Mouse (Mus musculus) stomach, embryonic 14.5 days (tissue): ENCODE results near the gene Dlx3. TPM values are rescaled to one million over a fixed set of nuclear protein-coding genes. Genes with fewer than 3 reads are reported as not detected.
A peak's percentile ranks its signal among the peaks of the same experiment; 100 is the strongest.

Experiments
- ATAC-seq: fragments of 200-750 bp; cut with Nextera tagmentation; 2 replicates; pipeline ENCODE4 v1.8.0; 2017; ENCODE audit warnings: low read depth, moderate TSS enrichment; ENCODE audit not compliant: insufficient number of reproducible peaks, insufficient read depth, low FRiP score
- H3K27ac ChIP-seq: fragments of 300-500 bp; sonication (generic); 2 replicates; pipeline ENCODE4 v1.5.1; 2014; ENCODE audit warnings: mild to moderate bottlenecking, low read length, moderate library complexity, mixed read lengths
- H3K27me3 ChIP-seq: fragments of 300-500 bp; sonication (generic); 2 replicates; pipeline ENCODE4 v1.6.1; 2014; ENCODE audit warnings: low read length, control low read depth, mixed read lengths; ENCODE audit not compliant: control insufficient read depth, insufficient read depth
- H3K36me3 ChIP-seq: fragments of 300-500 bp; sonication (generic); 2 replicates; pipeline ENCODE4 v1.6.1; 2014; ENCODE audit warnings: mild to moderate bottlenecking, control low read depth, low read length, moderate library complexity, mixed read lengths; ENCODE audit not compliant: control insufficient read depth, insufficient read depth
- H3K4me1 ChIP-seq: fragments of 300-500 bp; sonication (generic); 2 replicates; pipeline ENCODE4 v1.6.1; 2014; ENCODE audit warnings: low read length, control low read depth, mixed read lengths; ENCODE audit not compliant: control insufficient read depth, insufficient read depth
- H3K4me2 ChIP-seq: fragments of 300-500 bp; sonication (generic); replicated peaks from 2 replicates; pipeline ENCODE4 v1.6.1; 2014; ENCODE audit warnings: low read depth, low read length, control low read depth
- H3K4me3 ChIP-seq: fragments of 300-500 bp; sonication (generic); 2 replicates; pipeline ENCODE4 v1.5.1; 2014; ENCODE audit warnings: low read depth, low read length, control low read depth
- H3K9ac ChIP-seq: fragments of 300-500 bp; sonication (generic); replicated peaks from 2 replicates; pipeline ENCODE4 v1.6.1; 2014; ENCODE audit warnings: low read depth, mild to moderate bottlenecking, control low read depth, low read length, moderate library complexity, mixed read lengths
- H3K9me3 ChIP-seq: fragments of 300-500 bp; sonication (generic); 2 replicates; pipeline ENCODE4 v1.6.1; 2016; ENCODE audit warnings: low read depth, low read length, control low read depth; ENCODE audit not compliant: control insufficient read depth
- WGBS: fragments of 180-500 bp; shearing (Covaris S2); extraction: QIAGEN DNeasy Blood & Tissue Kit; methylation state at CpG from one replicate; pipeline ENCODE4 v1.1.7; 2014; 5-methylcytosine and 5-hydroxymethylcytosine counted together
- polyA plus RNA-seq: library from polyadenylated mRNA; unstranded; fragments of >200 nt; fragmentation: Nextera tagmentation; extraction: Ambion mirVana; gene quantifications from 2 replicates; pipeline ENCODE4 v1.2.1, GENCODE M21; 2014

The Dlx3 gene
- polyA plus RNA-seq, 1 experiment from 2014 or later, result 4.5 TPM

DNA sequence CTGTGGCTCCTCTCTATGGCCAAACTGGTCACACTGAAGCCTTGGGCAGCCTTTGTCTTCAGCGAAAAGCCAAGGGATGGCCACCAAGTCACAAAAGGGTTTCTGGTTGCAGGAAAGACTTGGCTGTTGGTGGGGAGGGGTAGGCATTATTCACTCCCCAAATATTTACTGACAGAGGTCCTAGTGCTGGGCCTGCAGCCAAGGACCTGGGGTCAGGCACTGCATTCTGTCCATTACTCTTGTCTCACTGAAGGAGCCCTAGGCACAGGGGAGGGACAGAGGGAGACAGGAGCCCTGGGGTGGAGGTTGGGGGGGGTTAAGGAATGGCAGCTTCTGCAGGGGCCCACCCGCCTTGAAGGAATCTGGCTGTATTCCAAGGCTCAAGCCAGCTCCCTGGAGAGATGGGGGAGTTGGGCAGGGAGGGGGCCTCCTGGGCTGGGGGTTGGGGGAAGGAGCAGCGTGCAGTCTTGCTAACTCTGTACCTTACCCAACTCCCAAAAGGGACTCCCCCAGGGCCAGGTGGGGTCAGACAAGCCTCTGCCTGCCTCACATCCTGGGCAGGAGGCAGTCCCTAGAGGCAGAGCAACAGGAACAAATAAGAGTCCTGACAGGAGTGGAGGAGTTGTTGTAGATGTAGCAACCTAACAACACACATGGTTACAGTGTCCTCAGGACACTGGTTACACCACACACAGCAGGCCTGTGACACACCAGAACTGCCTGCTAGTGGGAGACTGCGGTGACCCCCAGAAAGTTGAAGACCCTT lies 23.1 kb upstream of the Dlx3 start:
- Histone ChIP-seq H3K9ac (no peak overlapping the region), H3K4me1 (peaks cover 30% of the 10 kb centered on the region), H3K27me3 (no peaks in the 10 kb centered on the region), H3K4me2 (no peak overlapping the region; the same call in 1 of the 2 replicates), H3K27ac (peak overlapping the region; percentile 85), H3K36me3 (no peaks in the 10 kb centered on the region), H3K9me3 (no peaks in the 10 kb centered on the region), H3K4me3 (no peak overlapping the region)
- peak; percentile 76 for ATAC-seq
- 33% methylated on average over 4 of the region's 4 CpGs for WGBS

DNA sequence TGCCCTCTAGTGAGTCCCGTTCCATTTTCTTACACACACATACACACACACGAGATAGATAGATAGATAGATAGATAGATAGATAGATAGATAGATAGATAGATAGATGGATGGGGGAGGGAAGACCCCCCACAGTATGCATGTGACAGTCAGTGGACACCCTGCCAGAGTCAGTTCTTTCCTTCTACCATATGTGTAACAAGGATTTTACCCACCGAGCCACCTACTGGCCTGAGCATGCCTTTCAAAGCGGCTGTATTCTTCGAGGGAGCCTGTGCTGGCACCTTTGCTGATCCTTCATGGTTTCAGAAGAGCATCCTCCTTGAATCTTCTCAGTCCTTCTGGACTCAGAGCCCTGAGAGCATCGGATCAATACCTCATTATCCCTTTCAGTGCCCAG lies 22.0 kb upstream of the Dlx3 start:
- H3K9ac ChIP-seq, result no peak overlapping the region
- no peaks in the 10 kb centered on the region for H3K36me3 ChIP-seq
- WGBS, result 63% methylated on average over 6 of the region's 6 CpGs
- no peak overlapping the region for H3K4me3 ChIP-seq
- no peaks in the 10 kb centered on the region for H3K9me3 ChIP-seq
- H3K4me1 ChIP-seq, result peaks cover 30% of the 10 kb centered on the region
- ATAC-seq, result no peak
- H3K27ac ChIP-seq, result peak overlapping the region; percentile 85; the same call in 1 of the 2 replicates
- no peaks in the 10 kb centered on the region for H3K27me3 ChIP-seq
- no peak overlapping the region for H3K4me2 ChIP-seq

DNA sequence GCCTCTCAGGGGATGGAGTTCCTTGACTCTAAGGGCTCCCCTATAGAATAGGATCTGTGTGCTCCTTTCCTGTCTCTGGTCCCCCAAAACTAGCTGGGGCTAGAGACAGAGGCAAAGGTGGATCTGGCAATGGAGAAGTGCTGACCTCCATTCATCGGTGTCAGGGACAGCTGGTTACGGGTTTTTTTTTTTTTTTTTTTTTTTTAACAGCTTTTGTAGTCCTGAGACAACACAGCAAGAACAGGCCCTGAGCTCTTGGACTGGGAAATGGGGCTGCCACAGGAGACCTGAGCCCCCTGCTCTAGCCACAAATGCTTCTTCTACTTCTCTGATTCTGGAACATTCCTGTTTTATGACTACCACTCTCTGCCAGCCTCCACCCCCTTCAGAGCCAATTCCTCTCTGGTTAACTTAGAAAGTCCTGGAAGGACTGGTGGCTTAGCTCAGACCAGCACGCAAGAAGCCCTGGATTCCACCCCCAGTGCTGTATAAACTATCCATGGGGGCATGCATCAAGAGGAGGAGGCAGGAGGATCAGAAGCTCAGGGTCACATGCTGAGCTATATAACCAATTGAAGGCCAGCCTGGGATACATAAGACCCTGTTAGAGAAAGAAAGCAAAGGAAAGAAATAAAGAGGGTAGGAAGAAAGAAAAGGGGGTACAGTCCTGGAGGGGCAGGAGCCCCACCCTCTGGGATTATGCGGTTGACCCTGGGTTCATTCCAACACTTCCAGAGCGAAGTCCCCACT lies 21.4 kb upstream of the Dlx3 start:
- H3K27me3 ChIP-seq, result no peaks in the 10 kb centered on the region
- H3K27ac ChIP-seq, result no peak overlapping the region
- no peaks in the 10 kb centered on the region for H3K36me3 ChIP-seq
- no peak overlapping the region for H3K9ac ChIP-seq
- no peaks in the 10 kb centered on the region for H3K9me3 ChIP-seq
- peaks cover 30% of the 10 kb centered on the region for H3K4me1 ChIP-seq
- ATAC-seq, result no peak
- no peak overlapping the region for H3K4me2 ChIP-seq
- H3K4me3 ChIP-seq, result no peak overlapping the region
- 69% methylated on average over 5 of the region's 5 CpGs for WGBS

DNA sequence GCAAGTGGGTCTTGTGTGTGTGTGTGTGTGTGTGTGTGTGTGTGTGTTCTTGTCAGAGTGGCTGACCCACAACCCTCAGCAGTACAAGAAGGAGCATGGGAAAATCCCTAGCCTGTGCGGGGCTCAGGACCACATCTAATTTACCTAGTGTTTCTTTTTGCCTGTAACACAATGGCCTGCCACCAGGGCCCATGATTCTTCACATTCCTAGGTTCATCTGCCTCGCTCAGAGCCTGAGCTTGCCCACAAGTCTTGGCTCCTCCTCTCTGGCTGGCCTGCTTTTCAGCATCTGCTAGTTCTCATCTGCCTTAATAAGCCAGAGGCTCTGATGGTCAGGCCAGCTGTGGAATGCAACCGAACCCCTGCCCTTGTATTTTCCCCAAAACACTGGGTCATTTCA lies 19.5 kb upstream of the Dlx3 start:
- Histone ChIP-seq H3K9ac (no peak overlapping the region), H3K27ac (no peak overlapping the region)
- 43% methylated on average over 3 of the region's 3 CpGs for WGBS

DNA sequence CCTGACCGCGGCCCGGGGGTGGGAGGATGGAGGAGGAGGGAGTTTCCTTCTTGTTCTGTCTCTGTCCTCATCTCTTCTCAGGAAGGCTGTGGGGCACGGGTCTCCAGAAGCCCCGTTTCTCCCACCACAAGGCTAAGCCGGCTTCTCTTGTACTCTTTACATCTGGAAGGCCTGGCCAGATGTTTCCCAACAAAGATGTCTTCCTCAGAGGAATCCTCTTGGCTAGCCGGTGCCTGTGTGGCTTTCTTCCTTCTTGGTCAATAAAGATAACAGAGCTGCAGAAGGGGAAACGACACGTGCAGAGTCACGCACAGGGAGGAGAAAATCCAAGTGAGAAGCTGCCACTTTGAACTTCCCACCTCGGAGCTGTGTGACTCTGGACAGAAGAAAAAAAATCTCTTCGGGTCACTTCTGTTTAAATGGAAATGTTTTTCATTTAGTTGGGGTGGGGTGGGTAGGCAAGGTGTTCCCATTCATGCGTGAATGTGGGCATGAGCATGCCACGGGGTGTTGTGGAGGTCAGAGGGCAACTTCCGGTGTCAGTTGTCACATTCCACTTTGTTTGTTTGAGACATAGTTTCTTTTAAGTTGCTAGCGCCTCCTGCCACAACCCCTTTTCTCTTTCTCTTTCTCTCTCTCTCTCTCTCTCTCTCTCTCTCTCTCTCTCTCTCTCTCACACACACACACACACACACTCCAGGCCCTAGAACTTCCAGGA lies 18.7 kb upstream of the Dlx3 start:
- Histone ChIP-seq H3K4me1 (peaks cover 40% of the 10 kb centered on the region), H3K36me3 (no peaks in the 10 kb centered on the region), H3K27ac (no peak overlapping the region), H3K4me3 (no peak overlapping the region), H3K9ac (no peak overlapping the region), H3K27me3 (no peaks in the 10 kb centered on the region), H3K4me2 (no peak overlapping the region), H3K9me3 (no peaks in the 10 kb centered on the region)
- no peak for ATAC-seq
- WGBS, result 25% methylated on average over 16 of the region's 16 CpGs

More for the DNA sequence above, 19.5 kb upstream of the Dlx3 start:
- no peaks in the 10 kb centered on the region for H3K27me3 ChIP-seq
- ATAC-seq, result no peak
- peaks cover 34% of the 10 kb centered on the region for H3K4me1 ChIP-seq
- H3K9me3 ChIP-seq, result no peaks in the 10 kb centered on the region
- no peak overlapping the region for H3K4me2 ChIP-seq
- H3K4me3 ChIP-seq, result no peak overlapping the region
- H3K36me3 ChIP-seq, result no peaks in the 10 kb centered on the region

DNA sequence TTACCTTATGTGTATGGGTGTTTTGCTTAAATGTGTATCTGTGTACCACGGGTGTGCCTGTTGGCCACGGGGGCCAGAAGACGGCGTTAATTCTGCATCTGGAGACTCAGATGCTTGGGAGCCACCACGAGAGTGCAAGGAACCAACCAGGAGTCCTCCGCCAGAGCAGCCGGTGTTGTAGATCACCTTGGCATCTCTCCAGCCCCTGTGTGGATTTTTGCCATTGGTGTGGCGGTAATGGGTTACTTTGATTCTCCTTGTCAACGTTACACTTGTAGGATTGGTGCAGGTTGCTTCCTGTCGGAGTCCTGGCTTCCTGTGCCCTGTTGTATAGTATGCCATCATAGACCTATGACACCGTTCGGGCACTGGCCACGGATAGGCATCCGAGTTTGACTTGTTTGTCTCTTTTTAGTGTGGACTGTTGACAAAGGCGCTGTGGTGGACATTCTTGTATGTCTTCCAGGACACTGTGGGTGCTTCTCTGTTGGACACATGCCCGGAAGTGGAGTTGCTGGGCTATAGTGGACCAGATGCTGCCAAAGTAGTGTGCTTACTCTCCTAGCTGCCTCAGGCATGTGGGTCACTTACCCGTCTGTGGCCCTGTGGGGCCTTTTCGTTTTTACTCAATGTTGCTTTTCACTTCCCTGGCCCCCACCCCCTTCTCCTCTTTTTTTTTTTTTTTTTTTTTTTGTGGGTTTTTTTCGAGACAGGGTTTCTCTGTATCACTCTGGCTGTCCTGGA lies 17.6 kb upstream of the Dlx3 start:
- Histone ChIP-seq H3K27ac (no peak overlapping the region), H3K9ac (no peak overlapping the region), H3K9me3 (no peaks in the 10 kb centered on the region), H3K4me2 (no peak overlapping the region), H3K4me1 (peaks cover 32% of the 10 kb centered on the region), H3K27me3 (no peaks in the 10 kb centered on the region), H3K36me3 (no peaks in the 10 kb centered on the region), H3K4me3 (no peak overlapping the region)
- WGBS, result 89% methylated on average over 19 of the region's 19 CpGs
- ATAC-seq, result no peak

DNA sequence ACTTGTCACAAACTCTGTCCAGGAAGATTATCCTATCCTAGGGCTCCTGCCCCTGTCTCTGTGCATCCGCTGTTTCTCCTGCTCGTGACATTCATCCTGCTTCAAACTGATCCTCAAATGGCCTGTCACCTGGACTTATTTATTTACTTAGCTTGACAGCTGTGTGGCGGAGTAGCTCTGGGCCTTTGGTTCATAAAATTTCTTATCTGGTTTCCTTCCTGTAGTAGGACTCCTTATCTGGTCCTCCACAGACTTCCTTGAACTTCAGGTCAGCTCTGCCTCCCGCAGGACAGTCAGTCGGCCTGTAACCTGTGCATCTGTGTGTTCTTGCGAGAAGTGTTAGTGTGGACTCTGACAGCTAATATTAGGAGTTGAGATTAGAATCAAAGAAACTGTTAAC lies 15.7 kb upstream of the Dlx3 start:
- no peak for ATAC-seq
- Histone ChIP-seq H3K27ac (no peak overlapping the region), H3K4me2 (no peak overlapping the region), H3K9ac (no peak overlapping the region), H3K36me3 (no peaks in the 10 kb centered on the region), H3K4me1 (peaks cover 21% of the 10 kb centered on the region), H3K27me3 (no peaks in the 10 kb centered on the region), H3K9me3 (no peaks in the 10 kb centered on the region), H3K4me3 (no peak overlapping the region)
- 50% methylated on average over 6 of the region's 6 CpGs for WGBS
